Mouse (Mus musculus) bone marrow macrophage, adult 2 months (primary cell): Measurements from ENCODE around the gene Trp73. TPM values are rescaled to one million over a fixed set of nuclear protein-coding genes. Genes with fewer than 3 reads are reported as not detected.

Experiments used
- H3K27ac ChIP-seq: 2 replicates; pipeline ENCODE4 v1.5.1; 2012; ENCODE audit warnings: low read depth, low read length; ENCODE audit not compliant: insufficient read depth
- H3K4me1 ChIP-seq: 2 replicates; pipeline ENCODE4 v1.6.1; 2012; ENCODE audit warnings: low read length; ENCODE audit not compliant: control insufficient read depth, insufficient read depth
- H3K4me3 ChIP-seq: 2 replicates; pipeline ENCODE4 v1.5.1; 2012; ENCODE audit warnings: mild to moderate bottlenecking, low read length, moderate library complexity; ENCODE audit not compliant: insufficient read depth
- CTCF ChIP-seq: IDR thresholded peaks from 2 replicates; pipeline ENCODE4 v1.5.1; 2012; ENCODE audit warnings: low read depth, mild to moderate bottlenecking, low read length, moderate library complexity
- POLR2A ChIP-seq: IDR thresholded peaks from 2 replicates; pipeline ENCODE4 v1.6.1; 2012; ENCODE audit warnings: mild to moderate bottlenecking, low read depth, low read length, borderline replicate concordance
- polyA plus RNA-seq: library from polyadenylated mRNA; stranded (reverse); fragments of >200 nt; gene quantifications from 2 replicates; pipeline ENCODE4 v1.2.4, GENCODE M21; 2012; ENCODE audit not compliant: missing spikeins, insufficient read depth, insufficient read length

Trp73 gene
- polyA plus RNA-seq, 1 experiment: not detected

DNA sequence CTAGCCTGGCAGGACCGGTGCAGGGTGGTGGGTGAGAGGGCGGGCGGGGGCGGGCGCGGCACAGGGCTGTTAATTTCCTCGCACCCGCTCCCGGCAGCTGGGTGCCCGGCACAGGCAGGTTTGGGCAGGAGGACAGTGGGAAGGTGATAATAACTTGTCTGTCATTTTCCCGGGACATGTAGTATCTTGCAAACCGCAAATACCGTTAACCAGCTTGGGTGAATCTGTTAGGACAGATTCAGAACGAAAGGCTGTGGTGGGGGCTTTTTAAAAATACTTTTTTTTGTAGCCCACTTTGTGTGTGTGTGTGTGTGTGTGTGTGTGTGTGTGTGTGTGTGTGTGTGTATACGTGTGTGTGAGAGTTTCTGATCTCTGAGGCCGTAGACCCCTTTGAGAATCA is 68.1 kb downstream of the Trp73 start:
- Histone ChIP-seq H3K4me3 (no peak overlapping the region), H3K27ac (no peak overlapping the region), H3K4me1 (no peaks in the 10 kb centered on the region)
- TF ChIP-seq CTCF (no peak), POLR2A (no peak)

DNA sequence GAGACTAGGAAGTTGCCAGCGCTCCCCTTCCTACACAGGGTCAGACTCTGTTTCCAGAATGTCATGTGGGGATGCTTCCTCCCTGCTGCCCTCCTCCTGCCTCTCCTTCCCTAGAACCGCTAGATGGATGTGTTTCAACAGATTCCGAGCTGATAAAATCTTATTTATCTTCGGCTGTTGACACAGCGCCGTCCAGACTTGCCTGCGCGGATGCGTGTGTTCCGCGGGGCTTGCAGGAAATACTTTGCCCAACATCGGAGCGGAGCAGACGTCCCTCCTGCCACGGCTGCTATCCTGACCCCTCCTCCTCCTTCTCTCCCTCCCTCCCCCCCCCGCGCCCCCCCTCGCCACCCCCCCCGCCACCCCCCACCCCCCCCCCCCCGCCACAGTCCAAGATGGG is 68.5 kb downstream of the Trp73 start:
- H3K4me1 ChIP-seq: no peaks in the 10 kb centered on the region
- H3K27ac ChIP-seq: no peak overlapping the region
- H3K4me3 ChIP-seq: no peak overlapping the region
- no peak for TF ChIP-seq CTCF
- TF ChIP-seq POLR2A: no peak

DNA sequence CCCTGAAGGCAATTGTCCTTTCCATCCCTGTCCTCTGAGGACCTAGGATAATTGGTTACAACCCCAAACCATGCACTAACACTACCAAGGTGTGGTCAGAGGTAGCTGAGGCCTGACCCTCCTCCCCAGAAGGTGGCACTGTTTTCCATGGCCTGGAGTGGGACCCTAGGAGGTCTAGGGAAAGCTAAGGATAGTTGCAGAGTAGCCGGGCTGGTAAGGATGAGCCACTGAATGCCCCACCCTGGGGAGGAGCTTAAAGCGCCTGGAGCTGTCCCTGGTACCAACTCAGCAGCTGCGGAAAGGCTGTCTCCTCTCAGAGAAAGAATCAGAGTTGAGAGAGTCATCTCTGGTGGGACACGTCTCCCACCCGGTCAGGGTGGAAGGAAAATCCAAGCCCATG is 69.1 kb downstream of the Trp73 start:
- no peak for TF ChIP-seq POLR2A
- no peak overlapping the region for H3K27ac ChIP-seq
- no peak overlapping the region for H3K4me3 ChIP-seq
- H3K4me1 ChIP-seq: no peaks in the 10 kb centered on the region

DNA sequence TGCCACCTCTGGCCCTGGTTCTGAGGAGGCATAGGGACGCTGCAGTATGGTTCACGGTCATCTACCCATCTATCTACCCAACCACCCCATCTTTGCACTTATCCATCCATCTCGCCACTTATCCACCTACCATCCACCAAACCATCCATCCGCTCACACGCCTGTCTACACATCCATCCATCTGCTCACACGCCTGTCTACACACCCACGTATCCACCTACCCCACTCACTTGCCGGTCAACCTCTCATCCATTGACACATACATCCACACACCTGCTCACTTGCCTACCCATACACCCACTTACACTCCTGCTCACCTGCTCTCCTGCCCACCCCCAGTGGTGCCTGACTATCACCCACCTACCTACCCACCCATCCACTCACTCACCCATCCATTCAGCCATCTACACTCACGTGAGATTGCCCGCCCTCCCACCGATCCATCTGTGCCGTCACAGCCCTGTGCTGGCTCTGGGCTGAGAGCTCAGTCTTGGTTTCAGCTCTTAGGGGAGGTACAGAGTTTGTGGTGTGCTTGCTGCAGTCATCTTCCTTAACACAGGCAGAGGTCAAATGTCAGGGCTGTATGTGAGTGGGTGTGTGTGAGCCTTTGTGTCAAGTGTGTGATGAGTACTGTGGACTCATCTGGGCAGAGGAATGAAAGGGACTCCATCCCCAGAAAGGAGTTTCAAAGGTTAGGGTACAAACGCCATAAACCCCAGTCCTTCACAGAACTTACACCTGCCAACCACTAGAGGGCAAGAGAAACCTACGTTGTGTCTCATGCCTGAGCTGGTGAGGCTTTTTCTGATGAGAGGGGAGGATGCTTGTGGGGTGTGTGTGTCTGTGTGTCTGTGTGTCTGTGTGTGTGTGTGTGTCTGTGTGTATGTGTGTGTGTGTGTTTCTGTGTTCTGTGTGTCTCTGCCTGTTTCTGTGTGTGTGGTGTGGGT is 74.9 kb downstream of the Trp73 start:
- no peaks in the 10 kb centered on the region for H3K4me1 ChIP-seq
- TF ChIP-seq POLR2A: no peak

DNA sequence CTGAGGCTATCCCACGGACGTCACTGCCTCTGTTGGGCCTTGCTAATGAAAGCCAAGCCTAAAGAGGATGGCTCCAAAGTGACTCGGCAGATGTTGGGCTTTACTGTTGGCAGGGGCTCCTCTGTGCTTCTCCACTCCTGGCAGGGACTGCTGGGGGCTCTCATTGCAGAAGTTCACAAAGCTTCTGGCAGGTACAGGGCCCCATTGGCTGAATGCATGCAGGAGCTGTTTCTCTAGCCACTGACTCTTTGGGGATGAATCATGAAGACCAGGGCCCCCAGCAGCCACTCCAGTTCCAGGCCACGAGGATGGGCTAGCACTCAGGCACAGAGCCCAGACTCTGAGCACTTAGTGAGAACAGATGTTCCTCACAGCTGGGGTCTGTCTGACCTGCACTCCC is 82.3 kb downstream of the Trp73 start:
- no peak overlapping the region for H3K27ac ChIP-seq
- H3K4me3 ChIP-seq: no peak overlapping the region

More for the DNA sequence above, 74.9 kb downstream of the Trp73 start:
- H3K4me3 ChIP-seq: no peak overlapping the region
- no peak overlapping the region for H3K27ac ChIP-seq

DNA sequence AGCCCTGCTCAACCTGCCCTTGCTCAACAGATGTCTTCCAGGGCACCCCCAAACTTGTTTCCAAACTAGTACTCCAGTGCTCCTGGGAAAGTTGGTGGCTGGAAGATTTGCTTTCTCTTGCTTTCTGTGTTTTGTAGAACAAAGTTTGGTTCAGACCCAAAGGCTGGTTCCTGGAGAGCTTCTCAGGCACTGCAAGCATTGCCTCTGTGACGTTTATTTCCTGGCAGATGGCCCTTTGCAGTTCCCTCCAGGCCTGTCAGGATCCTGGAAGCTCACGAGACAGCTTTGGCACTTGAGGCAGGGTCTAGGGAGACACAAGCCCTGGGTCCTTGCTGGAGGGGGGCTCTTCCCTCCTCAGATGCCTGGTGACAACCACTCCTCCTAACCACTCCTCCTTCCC is 83.3 kb downstream of the Trp73 start:
- Histone ChIP-seq H3K4me1 (no peaks in the 10 kb centered on the region), H3K4me3 (no peak overlapping the region), H3K27ac (no peak overlapping the region)
- TF ChIP-seq CTCF (no peak), POLR2A (no peak)

More for the DNA sequence above, 82.3 kb downstream of the Trp73 start:
- no peak for TF ChIP-seq CTCF
- TF ChIP-seq POLR2A: no peak
- no peaks in the 10 kb centered on the region for H3K4me1 ChIP-seq

DNA sequence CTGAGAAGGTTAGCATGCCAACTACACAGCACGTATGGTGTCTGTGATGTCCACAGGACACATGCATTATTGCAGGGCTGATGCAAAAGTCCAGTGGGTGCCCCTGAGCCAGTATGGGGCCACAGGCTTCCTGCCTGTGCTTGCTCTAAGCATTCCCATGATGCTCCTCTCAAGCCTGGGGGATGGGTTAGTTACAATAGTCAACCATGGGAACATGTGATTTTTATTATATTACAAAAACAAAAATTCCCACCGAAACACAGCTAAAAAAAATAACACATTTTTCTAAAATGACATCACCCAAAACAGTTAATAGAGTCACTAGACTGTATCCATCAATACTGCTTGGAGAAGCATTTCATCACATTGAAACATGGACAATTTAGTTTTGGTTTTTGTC is 84.0 kb downstream of the Trp73 start:
- no peaks in the 10 kb centered on the region for H3K4me1 ChIP-seq
- no peak overlapping the region for H3K27ac ChIP-seq
- H3K4me3 ChIP-seq: no peak overlapping the region
- no peak for TF ChIP-seq POLR2A

DNA sequence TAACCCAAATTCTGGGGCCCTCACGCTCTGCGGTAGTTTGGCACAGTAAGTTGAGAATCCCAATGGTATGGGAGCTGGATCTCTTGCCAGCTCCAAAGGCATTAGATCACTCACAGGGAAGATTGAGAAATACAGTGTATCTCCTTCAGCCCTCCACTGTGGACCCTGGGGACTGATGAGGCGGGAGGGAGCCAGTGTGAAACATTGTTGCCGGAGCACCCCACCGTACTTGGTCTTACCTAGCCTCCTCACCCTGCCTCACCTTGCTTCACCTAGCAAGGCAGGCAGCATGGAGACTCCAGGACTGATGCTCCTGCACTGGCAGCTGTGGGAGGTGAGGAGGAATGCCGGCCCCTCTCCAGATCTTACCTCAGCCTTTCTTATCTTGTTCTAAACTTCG is 84.5 kb downstream of the Trp73 start:
- no peak for TF ChIP-seq POLR2A
- no peak for TF ChIP-seq CTCF
- Histone ChIP-seq H3K4me1 (no peaks in the 10 kb centered on the region), H3K27ac (no peak overlapping the region), H3K4me3 (no peak overlapping the region)

DNA sequence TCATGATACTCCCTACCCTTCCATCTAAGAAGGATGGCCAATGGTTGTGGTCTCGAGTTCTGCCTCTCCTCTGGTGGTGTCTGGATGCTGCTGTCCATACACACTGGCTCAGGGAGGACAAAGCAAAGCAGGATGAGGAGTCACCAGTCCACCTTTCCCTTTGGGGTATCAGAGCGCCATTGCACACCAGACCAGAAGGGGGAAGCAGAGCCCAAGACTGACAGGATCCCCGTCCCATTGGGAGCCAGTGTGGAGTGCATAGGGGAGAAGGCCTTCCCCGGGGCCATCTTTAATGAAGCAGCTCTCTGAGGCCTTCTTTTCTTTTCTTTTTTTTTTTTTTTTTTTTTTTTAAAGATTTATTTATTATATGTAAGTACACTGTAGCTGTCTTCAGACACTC is 86.9 kb downstream of the Trp73 start:
- TF ChIP-seq CTCF (no peak), POLR2A (no peak)
- Histone ChIP-seq H3K4me1 (no peaks in the 10 kb centered on the region), H3K4me3 (no peak overlapping the region), H3K27ac (no peak overlapping the region)

DNA sequence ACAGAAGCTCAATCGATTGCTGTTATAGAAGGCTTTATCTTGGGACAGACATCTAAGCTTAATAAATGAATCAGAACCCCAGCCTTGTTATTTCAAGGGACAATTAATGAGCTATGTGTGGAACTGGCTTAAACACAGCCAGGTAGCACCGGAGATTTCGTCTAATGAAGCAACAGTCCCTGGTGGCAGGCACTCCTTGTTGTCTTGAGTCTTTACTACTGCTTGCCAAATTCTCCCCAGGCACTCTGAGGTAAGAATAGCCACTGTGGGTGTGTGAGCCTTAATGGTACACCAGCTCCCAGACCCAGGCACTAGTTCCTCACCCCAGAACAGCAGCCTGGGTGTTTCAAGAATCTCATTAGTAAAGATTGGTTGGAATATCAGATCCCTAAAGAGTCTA is 88.6 kb downstream of the Trp73 start:
- Histone ChIP-seq H3K4me3 (no peak overlapping the region), H3K4me1 (no peaks in the 10 kb centered on the region), H3K27ac (no peak overlapping the region)
- no peak for TF ChIP-seq POLR2A
- no peak for TF ChIP-seq CTCF
